Mouse (Mus musculus): ENCODE measurements around the gene Dact3. TPM values are rescaled to one million over a fixed set of nuclear protein-coding genes. Genes with fewer than 3 reads are reported as not detected.

Gene Dact3
- polyA plus RNA-seq (2015; fragmentation: Nextera tagmentation; extraction: Ambion mirVana), result 2.3 TPM in 2 replicates

DNA sequence AGATGAGACGGTGACA, at the start of gene Dact3:
Gene Dact3 (plus strand): TSS at position 8 of the 16 bp plus-strand sequence.
- 0% methylated on average over 1 of the region's 1 CpGs for WGBS
- H3K36me3 ChIP-seq (ENCODE audit: control insufficient read depth, insufficient read depth, low read length), result no peaks in the 10 kb centered on the region
- H3K27me3 ChIP-seq (ENCODE audit: control insufficient read depth, insufficient read depth, low read length), result no peaks in the 10 kb centered on the region
- H3K4me1 ChIP-seq (ENCODE audit: control insufficient read depth, insufficient read depth, low read length), result peaks cover 20% of the 10 kb centered on the region; the same call in 1 of the 2 replicates
- H3K4me2 ChIP-seq (ENCODE audit: low read depth, low read length), result peak within 1 kb of the TSS; percentile 60
- no peaks in the 10 kb centered on the region for H3K9me3 ChIP-seq (replicated peaks; ENCODE audit: control insufficient read depth, low read length)
- H3K27ac ChIP-seq (ENCODE audit: low read length), result peak within 1 kb of the TSS; percentile 95
- no peak for ATAC-seq (ENCODE audit: insufficient read depth, low FRiP score)
- H3K4me3 ChIP-seq (replicated peaks; ENCODE audit: low read length), result peak within 1 kb of the TSS; percentile 55
- peak within 1 kb of the TSS; percentile 89 for H3K9ac ChIP-seq (ENCODE audit: low read length)

DNA sequence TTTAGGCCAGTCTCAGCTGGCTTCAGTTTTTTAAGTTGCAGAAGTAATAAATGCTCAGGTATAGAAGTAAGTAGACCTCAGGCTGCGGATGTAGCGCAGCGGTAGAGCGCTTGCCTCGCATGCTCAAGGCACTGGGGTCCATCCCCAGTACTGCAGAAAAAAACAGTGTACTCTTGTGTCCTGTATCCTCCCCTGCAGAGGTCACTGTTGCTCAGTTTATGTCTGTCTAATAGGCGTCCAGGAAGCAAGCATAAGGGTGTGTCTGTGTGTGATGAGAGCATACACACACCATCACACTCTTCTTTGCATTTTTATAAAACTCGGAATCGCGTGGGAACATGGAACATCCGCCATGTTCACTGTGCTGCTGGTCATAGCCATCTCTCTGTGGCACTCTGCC, 49.3 kb upstream of the Dact3 start:
- no peaks in the 10 kb centered on the region for H3K9me3 ChIP-seq (replicated peaks; ENCODE audit: control insufficient read depth, low read length)
- no peak overlapping the region for H3K27ac ChIP-seq (ENCODE audit: low read length)
- no peaks in the 10 kb centered on the region for H3K27me3 ChIP-seq (ENCODE audit: control insufficient read depth, insufficient read depth, low read length)
- no peaks in the 10 kb centered on the region; the same call in 1 of the 2 replicates for H3K4me1 ChIP-seq (ENCODE audit: control insufficient read depth, insufficient read depth, low read length)
- H3K9ac ChIP-seq (ENCODE audit: low read length), result no peak overlapping the region
- no peak overlapping the region for H3K4me3 ChIP-seq (replicated peaks; ENCODE audit: low read length)
- ATAC-seq (ENCODE audit: insufficient read depth, low FRiP score), result no peak
- WGBS, result 82% methylated on average over 10 of the region's 10 CpGs
- no peak overlapping the region for H3K4me2 ChIP-seq (ENCODE audit: low read depth, low read length)
- peaks cover 20% of the 10 kb centered on the region; the same call in 1 of the 2 replicates for H3K36me3 ChIP-seq (ENCODE audit: control insufficient read depth, insufficient read depth, low read length)

DNA sequence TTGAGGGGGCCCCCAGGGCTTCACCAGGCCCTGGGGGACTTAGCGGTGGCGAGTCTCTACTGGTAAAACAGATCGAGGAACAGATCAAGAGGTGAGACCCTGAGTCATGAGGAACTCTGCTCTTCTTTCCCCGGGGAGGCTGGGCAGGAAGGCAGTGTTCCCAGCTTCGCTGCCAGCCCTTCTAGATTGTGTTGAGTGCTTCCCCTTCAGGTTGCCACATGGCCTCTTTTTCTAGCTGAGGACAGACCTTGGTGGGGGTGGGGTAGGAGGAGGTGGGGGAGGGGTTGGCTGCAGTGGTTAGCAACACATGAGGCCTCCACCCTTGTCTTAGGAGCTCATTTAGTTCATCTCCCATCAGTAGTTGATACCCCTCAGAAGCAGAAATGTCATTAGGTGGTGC, 48.5 kb upstream of the Dact3 start:
- no peak overlapping the region for H3K9ac ChIP-seq (ENCODE audit: low read length)
- H3K27me3 ChIP-seq (ENCODE audit: control insufficient read depth, insufficient read depth, low read length), result no peaks in the 10 kb centered on the region

DNA sequence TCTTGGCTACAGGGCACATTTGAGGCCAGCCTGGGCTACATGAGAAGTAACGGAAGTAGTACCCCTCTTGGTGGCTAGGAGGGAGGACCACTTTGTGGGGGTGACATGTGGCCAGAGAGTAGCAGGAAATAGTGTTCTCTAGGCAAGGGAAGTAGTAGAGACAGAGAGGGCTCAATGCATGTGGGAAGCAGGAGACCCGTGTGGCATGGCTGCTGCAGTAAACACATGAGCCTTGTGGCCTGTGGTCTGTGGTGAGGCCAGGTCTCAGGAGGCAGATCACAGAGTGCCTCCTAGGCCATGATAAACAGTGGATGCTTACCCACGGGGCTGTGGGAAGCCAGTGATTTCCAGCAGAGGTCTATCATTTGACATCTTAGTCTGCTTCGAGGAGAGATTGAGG, 47.8 kb upstream of the Dact3 start:
- H3K4me3 ChIP-seq (replicated peaks; ENCODE audit: low read length), result no peak overlapping the region
- H3K9ac ChIP-seq (ENCODE audit: low read length), result no peak overlapping the region
- no peaks in the 10 kb centered on the region for H3K9me3 ChIP-seq (replicated peaks; ENCODE audit: control insufficient read depth, low read length)
- H3K27ac ChIP-seq (ENCODE audit: low read length), result no peak overlapping the region
- no peak overlapping the region for H3K4me2 ChIP-seq (ENCODE audit: low read depth, low read length)
- WGBS, result 70% methylated on average over 4 of the region's 4 CpGs
- ATAC-seq (ENCODE audit: insufficient read depth, low FRiP score), result no peak
- H3K4me1 ChIP-seq (ENCODE audit: control insufficient read depth, insufficient read depth, low read length), result no peaks in the 10 kb centered on the region; the same call in 1 of the 2 replicates
- peaks cover 33% of the 10 kb centered on the region for H3K36me3 ChIP-seq (ENCODE audit: control insufficient read depth, insufficient read depth, low read length)
- H3K27me3 ChIP-seq (ENCODE audit: control insufficient read depth, insufficient read depth, low read length), result no peaks in the 10 kb centered on the region

More for the DNA sequence above, 48.5 kb upstream of the Dact3 start:
- Histone ChIP-seq H3K27ac (ENCODE audit: low read length) (no peak overlapping the region), H3K9me3 (replicated peaks; ENCODE audit: control insufficient read depth, low read length) (no peaks in the 10 kb centered on the region), H3K4me2 (ENCODE audit: low read depth, low read length) (no peak overlapping the region), H3K4me1 (ENCODE audit: control insufficient read depth, insufficient read depth, low read length) (no peaks in the 10 kb centered on the region; the same call in 1 of the 2 replicates), H3K36me3 (ENCODE audit: control insufficient read depth, insufficient read depth, low read length) (peaks cover 27% of the 10 kb centered on the region), H3K4me3 (replicated peaks; ENCODE audit: low read length) (no peak overlapping the region)
- ATAC-seq (ENCODE audit: insufficient read depth, low FRiP score), result no peak
- 79% methylated on average over 5 of the region's 5 CpGs for WGBS

DNA sequence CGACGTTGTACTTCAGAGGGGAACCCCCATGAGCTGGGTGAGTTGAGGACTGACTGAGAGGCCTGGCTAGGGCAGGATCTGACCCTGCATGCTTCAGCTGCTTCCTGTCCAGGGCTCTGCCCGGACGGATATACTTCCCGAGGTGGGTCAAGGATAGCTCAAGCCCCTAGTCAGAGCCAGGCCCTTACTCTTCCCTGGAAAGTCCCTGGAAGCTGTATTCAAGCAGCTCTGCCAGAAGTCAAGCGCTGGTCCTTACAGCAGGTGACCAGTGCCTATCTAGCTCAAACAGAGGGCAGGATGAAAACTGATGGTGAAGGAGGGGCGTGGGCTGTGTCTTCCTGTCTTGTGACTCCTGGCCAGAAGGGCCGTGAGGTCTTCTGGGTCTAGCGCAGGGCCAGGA, 44.7 kb upstream of the Dact3 start:
- no peak overlapping the region for H3K9ac ChIP-seq (ENCODE audit: low read length)
- no peak overlapping the region for H3K27ac ChIP-seq (ENCODE audit: low read length)
- ATAC-seq (ENCODE audit: insufficient read depth, low FRiP score), result no peak
- no peak overlapping the region for H3K4me2 ChIP-seq (ENCODE audit: low read depth, low read length)
- H3K4me1 ChIP-seq (ENCODE audit: control insufficient read depth, insufficient read depth, low read length), result no peaks in the 10 kb centered on the region; the same call in 1 of the 2 replicates
- 81% methylated on average over 9 of the region's 9 CpGs for WGBS
- no peaks in the 10 kb centered on the region for H3K9me3 ChIP-seq (replicated peaks; ENCODE audit: control insufficient read depth, low read length)
- no peaks in the 10 kb centered on the region for H3K27me3 ChIP-seq (ENCODE audit: control insufficient read depth, insufficient read depth, low read length)
- H3K4me3 ChIP-seq (replicated peaks; ENCODE audit: low read length), result no peak overlapping the region
- H3K36me3 ChIP-seq (ENCODE audit: control insufficient read depth, insufficient read depth, low read length), result peaks cover 46% of the 10 kb centered on the region

DNA sequence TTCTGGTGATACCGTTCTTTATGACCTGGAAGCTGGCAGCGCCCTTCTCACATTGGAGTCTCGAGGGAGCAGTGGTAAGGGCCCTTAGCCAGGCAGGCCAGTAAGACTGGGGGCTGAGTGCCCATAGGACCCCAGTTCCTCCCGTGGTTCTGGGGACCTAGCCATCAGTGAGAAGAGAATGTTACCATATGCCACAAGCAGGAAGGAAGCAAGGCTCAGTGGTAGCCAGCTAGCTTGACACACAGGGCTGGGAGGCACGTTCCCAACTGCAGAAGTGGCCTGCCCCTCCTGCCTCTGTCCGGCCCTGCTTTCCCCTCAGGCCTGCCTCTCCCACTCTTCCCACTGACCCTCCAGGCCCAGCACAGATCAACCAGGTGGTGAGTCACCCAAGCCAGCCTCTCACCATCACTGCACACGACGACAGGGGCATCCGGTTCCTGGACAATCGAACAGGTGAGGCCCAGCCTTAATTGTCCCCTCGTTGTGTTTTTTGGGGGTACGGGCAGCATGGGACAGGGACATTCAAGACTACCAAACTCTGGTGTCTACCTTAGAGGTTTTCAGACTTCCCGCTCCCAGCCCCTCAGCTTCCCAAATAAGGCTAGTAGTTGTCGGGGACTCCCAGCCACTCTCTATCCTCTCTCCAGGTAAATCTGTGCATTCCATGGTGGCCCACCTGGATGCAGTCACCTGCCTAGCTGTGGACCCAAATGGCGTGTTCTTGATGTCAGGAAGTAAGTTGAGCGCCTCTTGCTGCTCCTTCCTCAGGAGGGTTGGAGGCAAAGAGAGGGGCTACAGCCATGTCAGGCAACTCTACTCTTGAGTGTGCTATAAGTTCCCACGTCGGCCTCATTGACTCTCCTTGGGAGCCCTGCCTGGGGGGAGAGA, 37.0 kb upstream of the Dact3 start:
- Histone ChIP-seq H3K27ac (ENCODE audit: low read length) (no peak overlapping the region), H3K9me3 (replicated peaks; ENCODE audit: control insufficient read depth, low read length) (no peaks in the 10 kb centered on the region), H3K27me3 (ENCODE audit: control insufficient read depth, insufficient read depth, low read length) (no peaks in the 10 kb centered on the region), H3K9ac (ENCODE audit: low read length) (no peak overlapping the region), H3K36me3 (ENCODE audit: control insufficient read depth, insufficient read depth, low read length) (peaks cover 30% of the 10 kb centered on the region), H3K4me2 (ENCODE audit: low read depth, low read length) (no peak overlapping the region), H3K4me1 (ENCODE audit: control insufficient read depth, insufficient read depth, low read length) (peaks cover 9% of the 10 kb centered on the region), H3K4me3 (replicated peaks; ENCODE audit: low read length) (no peak overlapping the region)
- ATAC-seq (ENCODE audit: insufficient read depth, low FRiP score), result no peak
- WGBS, result 89% methylated on average over 18 of the region's 18 CpGs

DNA sequence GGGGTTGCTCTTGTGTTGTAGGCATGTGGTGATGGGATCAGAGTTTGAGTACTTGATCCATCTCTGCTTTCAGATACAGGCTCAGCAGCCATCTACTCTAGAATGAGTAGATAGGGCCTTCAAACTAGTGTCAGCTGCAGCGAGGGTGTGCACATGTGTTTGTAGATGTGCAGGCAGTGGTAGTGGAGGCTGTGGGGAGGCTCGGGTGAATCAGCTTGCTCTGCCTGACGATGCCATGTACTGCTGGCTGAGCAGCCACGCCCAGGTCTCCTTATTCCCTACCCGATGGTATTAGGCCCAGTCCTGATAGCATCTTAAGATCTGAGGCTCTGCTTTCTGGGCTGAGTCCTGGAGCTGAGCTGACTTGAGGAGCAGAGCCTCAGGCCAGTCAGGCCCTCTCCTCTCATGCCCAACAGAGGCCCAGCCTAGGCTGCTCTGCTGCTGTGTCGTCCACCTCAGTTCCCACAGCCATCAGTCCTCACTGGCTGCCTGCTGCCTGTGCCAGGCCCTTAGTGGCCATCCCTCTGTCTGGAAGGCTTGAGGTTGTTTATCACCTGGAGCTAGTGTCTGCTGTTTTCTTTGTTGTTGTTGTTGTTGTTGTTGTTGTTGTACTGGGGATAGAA, 36.2 kb upstream of the Dact3 start:
- ATAC-seq (ENCODE audit: insufficient read depth, low FRiP score), result no peak
- peaks cover 25% of the 10 kb centered on the region for H3K36me3 ChIP-seq (ENCODE audit: control insufficient read depth, insufficient read depth, low read length)
- no peak overlapping the region for H3K4me3 ChIP-seq (replicated peaks; ENCODE audit: low read length)
- WGBS, result 73% methylated on average over 6 of the region's 6 CpGs
- H3K27me3 ChIP-seq (ENCODE audit: control insufficient read depth, insufficient read depth, low read length), result no peaks in the 10 kb centered on the region
- no peak overlapping the region for H3K4me2 ChIP-seq (ENCODE audit: low read depth, low read length)
- no peak overlapping the region for H3K9ac ChIP-seq (ENCODE audit: low read length)
- no peaks in the 10 kb centered on the region for H3K9me3 ChIP-seq (replicated peaks; ENCODE audit: control insufficient read depth, low read length)
- H3K4me1 ChIP-seq (ENCODE audit: control insufficient read depth, insufficient read depth, low read length), result peaks cover 12% of the 10 kb centered on the region
- no peak overlapping the region for H3K27ac ChIP-seq (ENCODE audit: low read length)

DNA sequence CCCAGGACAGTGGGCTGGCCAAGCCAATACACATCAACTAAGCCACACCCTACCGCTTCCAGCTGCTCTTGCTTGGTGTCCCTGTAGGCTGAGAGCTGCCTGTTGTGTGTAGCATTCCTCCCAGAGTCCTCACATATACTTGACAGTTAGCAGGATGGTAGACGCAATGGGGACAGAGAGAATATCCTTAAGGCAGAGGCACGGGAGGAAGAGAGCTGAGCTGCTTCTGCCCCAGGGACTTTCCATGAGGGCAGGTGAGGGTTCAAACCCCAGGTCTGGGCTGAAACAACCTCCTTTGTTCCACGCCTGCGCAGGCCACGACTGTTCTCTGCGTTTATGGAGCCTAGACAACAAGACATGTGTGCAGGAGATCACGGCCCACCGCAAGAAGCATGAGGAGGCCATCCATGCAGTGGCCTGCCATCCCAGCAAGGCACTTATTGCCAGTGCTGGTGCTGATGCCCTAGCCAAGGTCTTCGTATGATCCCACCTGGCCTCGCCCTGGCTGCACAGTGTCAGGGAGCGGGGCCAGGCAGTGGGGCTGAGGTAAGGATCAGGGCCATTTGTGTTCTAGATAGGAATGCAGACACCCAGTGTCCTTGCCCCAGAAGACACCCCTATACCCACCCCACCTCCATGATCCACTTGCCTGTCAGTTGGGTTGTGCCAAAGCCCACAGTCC, 35.5 kb upstream of the Dact3 start:
- Histone ChIP-seq H3K4me1 (ENCODE audit: control insufficient read depth, insufficient read depth, low read length) (peaks cover 17% of the 10 kb centered on the region), H3K27me3 (ENCODE audit: control insufficient read depth, insufficient read depth, low read length) (no peaks in the 10 kb centered on the region), H3K4me2 (ENCODE audit: low read depth, low read length) (no peak overlapping the region), H3K27ac (ENCODE audit: low read length) (no peak overlapping the region), H3K36me3 (ENCODE audit: control insufficient read depth, insufficient read depth, low read length) (peaks cover 25% of the 10 kb centered on the region), H3K9ac (ENCODE audit: low read length) (no peak overlapping the region), H3K9me3 (replicated peaks; ENCODE audit: control insufficient read depth, low read length) (no peaks in the 10 kb centered on the region), H3K4me3 (replicated peaks; ENCODE audit: low read length) (no peak overlapping the region)
- WGBS, result 91% methylated on average over 12 of the region's 12 CpGs
- ATAC-seq (ENCODE audit: insufficient read depth, low FRiP score), result no peak

DNA sequence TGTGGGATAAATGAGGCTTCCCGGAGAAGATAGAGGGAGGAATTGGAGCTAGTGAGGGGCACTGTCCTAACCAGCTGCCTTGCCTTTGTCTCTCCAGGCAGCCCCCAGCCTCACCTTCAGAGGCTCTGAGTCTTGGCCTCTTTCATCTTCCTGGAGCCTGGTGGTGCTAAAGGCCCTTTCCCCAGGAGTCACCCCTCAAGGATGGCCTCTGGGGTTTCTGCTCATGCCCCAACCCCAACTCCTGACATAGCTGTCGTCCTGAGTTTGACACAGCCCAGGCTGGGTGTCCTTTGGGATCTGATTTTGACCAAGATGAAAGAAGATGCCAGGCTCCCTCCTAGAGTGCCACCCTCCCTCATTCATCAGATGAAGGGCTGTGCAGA, 35.0 kb upstream of the Dact3 start:
- Histone ChIP-seq H3K27me3 (ENCODE audit: control insufficient read depth, insufficient read depth, low read length) (no peaks in the 10 kb centered on the region), H3K36me3 (ENCODE audit: control insufficient read depth, insufficient read depth, low read length) (peaks cover 22% of the 10 kb centered on the region), H3K4me3 (replicated peaks; ENCODE audit: low read length) (no peak overlapping the region), H3K4me2 (ENCODE audit: low read depth, low read length) (no peak overlapping the region), H3K27ac (ENCODE audit: low read length) (no peak overlapping the region), H3K9me3 (replicated peaks; ENCODE audit: control insufficient read depth, low read length) (no peaks in the 10 kb centered on the region), H3K9ac (ENCODE audit: low read length) (no peak overlapping the region), H3K4me1 (ENCODE audit: control insufficient read depth, insufficient read depth, low read length) (peaks cover 21% of the 10 kb centered on the region)
- 83% methylated on average over 2 of the region's 2 CpGs for WGBS
- ATAC-seq (ENCODE audit: insufficient read depth, low FRiP score), result no peak
